Mouse (Mus musculus) cerebellum, adult 11-12 months (tissue): ENCODE measurements around the gene Cdkl3.

Source experiments
- DNase-seq: peaks from one replicate; pipeline ENCODE4 v3.0.0; 2022

Cdkl3 gene

GRCm38 (mm10) chr11:52003772-52004528 is at the start of gene Cdkl3:
Gene Cdkl3 (plus strand): TSS chr11:52004221.
- peak; percentile 92 for DNase-seq

- no peak for DNase-seq
These were observed 47.9 kb upstream of the Cdkl3 start for GRCm38 (mm10) chr11:51956112-51956511.

- no peak for DNase-seq
These were observed 46.3 kb upstream of the Cdkl3 start for GRCm38 (mm10) chr11:51957760-51958159.

- DNase-seq, result no peak
These were observed 44.5 kb upstream of the Cdkl3 start for GRCm38 (mm10) chr11:51959511-51959910.

- no peak for DNase-seq
These were observed 44.0 kb upstream of the Cdkl3 start for GRCm38 (mm10) chr11:51960061-51960460.

GRCm38 (mm10) chr11:51960967-51961471 is 43.0 kb upstream of the Cdkl3 start:
- no peak for DNase-seq

GRCm38 (mm10) chr11:51961761-51962160 is 42.3 kb upstream of the Cdkl3 start:
- no peak for DNase-seq

- DNase-seq, result no peak
These were observed 41.7 kb upstream of the Cdkl3 start for GRCm38 (mm10) chr11:51962277-51962676.

GRCm38 (mm10) chr11:51966651-51967050 is 37.4 kb upstream of the Cdkl3 start:
- no peak for DNase-seq

- DNase-seq, result peak; percentile 92
These were observed 36.3 kb upstream of the Cdkl3 start, which contains the start of gene Cdkn2aipnl for GRCm38 (mm10) chr11:51967443-51968401. Gene Cdkn2aipnl (plus strand): TSS chr11:51967661.

GRCm38 (mm10) chr11:51968896-51969295 is 35.1 kb upstream of the Cdkl3 start:
- no peak for DNase-seq

- DNase-seq, result no peak
These were observed 34.5 kb upstream of the Cdkl3 start for GRCm38 (mm10) chr11:51969511-51969910.

GRCm38 (mm10) chr11:51971644-51972043 is 32.4 kb upstream of the Cdkl3 start:
- no peak for DNase-seq

GRCm38 (mm10) chr11:51999611-52000289 is 4.3 kb upstream of the Cdkl3 start:
- DNase-seq, result peak; percentile 79

- peak; percentile 97 for DNase-seq
These were observed 3.6 kb upstream of the Cdkl3 start, which contains the start of gene Ube2b for GRCm38 (mm10) chr11:52000290-52000962. Gene Ube2b (minus strand): TSS chr11:52000762.

- peak; percentile 42 for DNase-seq
These were observed 2.7 kb upstream of the Cdkl3 start for GRCm38 (mm10) chr11:52001341-52001740.

GRCm38 (mm10) chr11:52001861-52002260 is 2.2 kb upstream of the Cdkl3 start:
- DNase-seq, result peak; percentile 43

GRCm38 (mm10) chr11:52002842-52003504 is 1.0 kb upstream of the Cdkl3 start:
- DNase-seq, result no peak

GRCm38 (mm10) chr11:52003505-52003771 is 583 bp upstream of the Cdkl3 start:
- no peak for DNase-seq

GRCm38 (mm10) chr11:52005586-52005985 is 1.6 kb downstream of the Cdkl3 start:
- no peak for DNase-seq

GRCm38 (mm10) chr11:52011011-52011410 is 7.0 kb downstream of the Cdkl3 start:
- no peak for DNase-seq

GRCm38 (mm10) chr11:52011541-52011940 is 7.5 kb downstream of the Cdkl3 start:
- DNase-seq, result no peak
